Mouse (Mus musculus) midbrain, embryonic 12.5 days (tissue): ENCODE data around the gene Cbs. TPM values are rescaled to one million over a fixed set of nuclear protein-coding genes. Genes with fewer than 3 reads are reported as not detected.

Experiments
- ATAC-seq: fragments of 200-750 bp; cut with Nextera tagmentation; 2 replicates; pipeline ENCODE4 v1.8.0; 2017; ENCODE audit warnings: low read depth, moderate TSS enrichment, moderate library complexity; ENCODE audit not compliant: low FRiP score
- H3K27ac ChIP-seq: fragments of 300-500 bp; sonication (generic); replicated peaks from 2 replicates; pipeline ENCODE4 v1.5.1; 2016; ENCODE audit warnings: mild to moderate bottlenecking
- H3K27me3 ChIP-seq: fragments of 300-500 bp; sonication (generic); 2 replicates; pipeline ENCODE4 v1.6.1; 2016; ENCODE audit warnings: mild to moderate bottlenecking
- H3K36me3 ChIP-seq: fragments of 300-500 bp; sonication (generic); 2 replicates; pipeline ENCODE4 v1.6.1; 2016
- H3K4me1 ChIP-seq: fragments of 300-500 bp; sonication (generic); 2 replicates; pipeline ENCODE4 v1.6.1; 2016
- H3K4me2 ChIP-seq: fragments of 300-500 bp; sonication (generic); replicated peaks from 2 replicates; pipeline ENCODE4 v1.6.1; 2016; ENCODE audit warnings: mild to moderate bottlenecking, moderate library complexity
- H3K4me3 ChIP-seq: fragments of 300-500 bp; sonication (generic); 2 replicates; pipeline ENCODE4 v1.5.1; 2016; ENCODE audit warnings: mild to moderate bottlenecking
- H3K9ac ChIP-seq: fragments of 300-500 bp; sonication (generic); replicated peaks from 2 replicates; pipeline ENCODE4 v1.6.1; 2016; ENCODE audit warnings: mild to moderate bottlenecking, moderate library complexity
- H3K9me3 ChIP-seq: fragments of 300-500 bp; sonication (generic); 2 replicates; pipeline ENCODE4 v1.6.1; 2016; ENCODE audit warnings: mild to moderate bottlenecking
- WGBS: fragments of 180-500 bp; shearing (Covaris S2); methylation state at CpG from one replicate; pipeline ENCODE4 v1.1.7; 2016; 5-methylcytosine and 5-hydroxymethylcytosine counted together
- polyA plus RNA-seq: library from polyadenylated mRNA; unstranded; fragments of >200 nt; fragmentation: Nextera tagmentation; extraction: Ambion mirVana; gene quantifications from 2 replicates; pipeline ENCODE4 v1.2.1, GENCODE M21; 2016

Cbs gene
- polyA plus RNA-seq, 1 experiment from 2014 or later = 1.2 TPM

- H3K36me3 ChIP-seq = peaks cover 27% of the 10 kb centered on the region
- no peaks in the 10 kb centered on the region for H3K27me3 ChIP-seq
- H3K4me3 ChIP-seq = no peak overlapping the region
- no peak overlapping the region for H3K27ac ChIP-seq
- no peak overlapping the region for H3K9ac ChIP-seq
- H3K4me2 ChIP-seq = no peak overlapping the region
- ATAC-seq = no peak
- no peaks in the 10 kb centered on the region for H3K9me3 ChIP-seq
- 82% methylated on average over 8 of the region's 8 CpGs for WGBS
- no peaks in the 10 kb centered on the region for H3K4me1 ChIP-seq
These were observed 29.6 kb downstream of the Cbs start for GRCm38 (mm10) chr17:31607256-31607951.

GRCm38 (mm10) chr17:31606424-31606823 lies 30.6 kb downstream of the Cbs start:
- ATAC-seq = no peak
- H3K36me3 ChIP-seq = peaks cover 32% of the 10 kb centered on the region
- 79% methylated on average over 7 of the region's 7 CpGs for WGBS
- H3K4me3 ChIP-seq = no peak overlapping the region
- H3K4me1 ChIP-seq = no peaks in the 10 kb centered on the region
- H3K27ac ChIP-seq = no peak overlapping the region
- no peaks in the 10 kb centered on the region for H3K9me3 ChIP-seq
- no peak overlapping the region for H3K4me2 ChIP-seq
- H3K9ac ChIP-seq = no peak overlapping the region
- H3K27me3 ChIP-seq = no peaks in the 10 kb centered on the region

GRCm38 (mm10) chr17:31598593-31598992 lies 38.4 kb downstream of the Cbs start:
- H3K9me3 ChIP-seq = no peaks in the 10 kb centered on the region
- H3K27me3 ChIP-seq = no peaks in the 10 kb centered on the region
- ATAC-seq = no peak
- H3K27ac ChIP-seq = no peak overlapping the region
- no peak overlapping the region for H3K4me3 ChIP-seq
- no peak overlapping the region for H3K4me2 ChIP-seq
- H3K4me1 ChIP-seq = no peaks in the 10 kb centered on the region
- no peak overlapping the region for H3K9ac ChIP-seq
- WGBS = 89% methylated on average over 8 of the region's 8 CpGs
- peaks cover 38% of the 10 kb centered on the region for H3K36me3 ChIP-seq

GRCm38 (mm10) chr17:31597957-31598356 lies 39.1 kb downstream of the Cbs start:
- ATAC-seq = no peak
- Histone ChIP-seq H3K4me3 (no peak overlapping the region), H3K36me3 (peaks cover 35% of the 10 kb centered on the region), H3K27me3 (no peaks in the 10 kb centered on the region), H3K9ac (no peak overlapping the region), H3K27ac (no peak overlapping the region), H3K9me3 (no peaks in the 10 kb centered on the region), H3K4me2 (no peak overlapping the region), H3K4me1 (no peaks in the 10 kb centered on the region)
- 90% methylated on average over 9 of the region's 9 CpGs for WGBS

- ATAC-seq = no peak
- Histone ChIP-seq H3K9me3 (no peaks in the 10 kb centered on the region), H3K9ac (no peak overlapping the region), H3K36me3 (peaks cover 43% of the 10 kb centered on the region), H3K4me3 (no peak overlapping the region), H3K4me2 (no peak overlapping the region), H3K27ac (no peak overlapping the region), H3K27me3 (no peaks in the 10 kb centered on the region), H3K4me1 (no peaks in the 10 kb centered on the region)
- WGBS = 82% methylated on average over 5 of the region's 5 CpGs
These were observed 42.0 kb downstream of the Cbs start for GRCm38 (mm10) chr17:31595077-31595476.

- H3K4me1 ChIP-seq = no peaks in the 10 kb centered on the region
- no peak overlapping the region for H3K4me2 ChIP-seq
- 77% methylated on average over 7 of the region's 7 CpGs for WGBS
- H3K9ac ChIP-seq = no peak overlapping the region
- peaks cover 44% of the 10 kb centered on the region for H3K36me3 ChIP-seq
- ATAC-seq = no peak
- no peak overlapping the region for H3K4me3 ChIP-seq
- no peaks in the 10 kb centered on the region for H3K9me3 ChIP-seq
- H3K27ac ChIP-seq = no peak overlapping the region
- H3K27me3 ChIP-seq = no peaks in the 10 kb centered on the region
These were observed 42.4 kb downstream of the Cbs start for GRCm38 (mm10) chr17:31594590-31594989.

- Histone ChIP-seq H3K9me3 (no peaks in the 10 kb centered on the region), H3K27me3 (no peaks in the 10 kb centered on the region), H3K9ac (no peak overlapping the region), H3K27ac (no peak overlapping the region), H3K36me3 (peaks cover 46% of the 10 kb centered on the region), H3K4me2 (no peak overlapping the region), H3K4me3 (no peak overlapping the region), H3K4me1 (no peaks in the 10 kb centered on the region)
- WGBS = 87% methylated on average over 11 of the region's 11 CpGs
- ATAC-seq = no peak
These were observed 46.2 kb downstream of the Cbs start for GRCm38 (mm10) chr17:31590846-31591245.

GRCm38 (mm10) chr17:31588726-31589125 lies 48.3 kb downstream of the Cbs start:
- no peaks in the 10 kb centered on the region for H3K4me1 ChIP-seq
- no peak overlapping the region for H3K9ac ChIP-seq
- no peaks in the 10 kb centered on the region for H3K9me3 ChIP-seq
- 90% methylated on average over 4 of the region's 4 CpGs for WGBS
- ATAC-seq = no peak
- no peak overlapping the region for H3K4me2 ChIP-seq
- no peaks in the 10 kb centered on the region for H3K27me3 ChIP-seq
- no peak overlapping the region for H3K27ac ChIP-seq
- peaks cover 33% of the 10 kb centered on the region for H3K36me3 ChIP-seq
- H3K4me3 ChIP-seq = no peak overlapping the region

- Histone ChIP-seq H3K4me3 (no peak overlapping the region), H3K4me2 (no peak overlapping the region), H3K36me3 (peaks cover 31% of the 10 kb centered on the region), H3K4me1 (no peaks in the 10 kb centered on the region), H3K9ac (no peak overlapping the region), H3K27me3 (no peaks in the 10 kb centered on the region), H3K27ac (no peak overlapping the region), H3K9me3 (no peaks in the 10 kb centered on the region)
- 83% methylated on average over 7 of the region's 7 CpGs for WGBS
- ATAC-seq = no peak
These were observed 48.9 kb downstream of the Cbs start for GRCm38 (mm10) chr17:31588115-31588514.

GRCm38 (mm10) chr17:31583781-31584180 lies 53.3 kb downstream of the Cbs start:
- WGBS = 86% methylated on average over 6 of the region's 6 CpGs
- no peak for ATAC-seq
- H3K27ac ChIP-seq = no peak overlapping the region

GRCm38 (mm10) chr17:31583185-31583584 lies 53.9 kb downstream of the Cbs start:
- no peak overlapping the region for H3K4me2 ChIP-seq
- no peak for ATAC-seq
- WGBS = 82% methylated on average over 3 of the region's 3 CpGs
- no peak overlapping the region for H3K27ac ChIP-seq
- H3K4me1 ChIP-seq = peaks cover 20% of the 10 kb centered on the region
- H3K27me3 ChIP-seq = no peaks in the 10 kb centered on the region
- no peak overlapping the region for H3K9ac ChIP-seq
- H3K36me3 ChIP-seq = peaks cover 3% of the 10 kb centered on the region; the same call in 1 of the 2 replicates
- no peaks in the 10 kb centered on the region for H3K9me3 ChIP-seq
- H3K4me3 ChIP-seq = no peak overlapping the region

More at GRCm38 (mm10) chr17:31583781-31584180, 53.3 kb downstream of the Cbs start:
- H3K9me3 ChIP-seq = no peaks in the 10 kb centered on the region
- no peaks in the 10 kb centered on the region for H3K27me3 ChIP-seq
- peaks cover 20% of the 10 kb centered on the region for H3K4me1 ChIP-seq
- H3K4me3 ChIP-seq = no peak overlapping the region
- peaks cover 3% of the 10 kb centered on the region; the same call in 1 of the 2 replicates for H3K36me3 ChIP-seq
- H3K9ac ChIP-seq = no peak overlapping the region
- H3K4me2 ChIP-seq = no peak overlapping the region

- peak; percentile 62; the same call in 1 of the 2 replicates for ATAC-seq
- Histone ChIP-seq H3K9me3 (no peaks in the 10 kb centered on the region), H3K4me1 (peaks cover 20% of the 10 kb centered on the region), H3K27me3 (no peaks in the 10 kb centered on the region), H3K9ac (no peak overlapping the region), H3K36me3 (peaks cover 3% of the 10 kb centered on the region; the same call in 1 of the 2 replicates), H3K4me2 (no peak overlapping the region), H3K4me3 (no peak overlapping the region), H3K27ac (peak overlapping the region; percentile 72)
- 42% methylated on average over 3 of the region's 3 CpGs for WGBS
These were observed 56.7 kb downstream of the Cbs start for GRCm38 (mm10) chr17:31580344-31580743.
